Mouse (Mus musculus): ENCODE measurements around the gene Mcm5. TPM values are rescaled to one million over a fixed set of nuclear protein-coding genes. Genes with fewer than 3 reads are reported as not detected.

Gene Mcm5
- polyA plus RNA-seq, 1 experiment from 2014 or later: 106 TPM

- H3K27me3 ChIP-seq (replicated peaks; ENCODE audit: control insufficient read depth, insufficient read depth, low read length): no peaks in the 10 kb centered on the region
- no peak overlapping the region for H3K4me3 ChIP-seq (ENCODE audit: low read depth, low read length)
- H3K4me1 ChIP-seq (ENCODE audit: control insufficient read depth, insufficient read depth, low read length): 0 out of 2 replicates have a peak, but pooled peaks cover 5% of the 10 kb centered on the region
- no peak overlapping the region for H3K27ac ChIP-seq (replicated peaks; ENCODE audit: low read depth, low read length)
- no peak overlapping the region for H3K4me2 ChIP-seq (ENCODE audit: low read depth, low read length)
- H3K9ac ChIP-seq (ENCODE audit: low read depth, low read length): no peak overlapping the region
- ATAC-seq (ENCODE audit: low read depth): no peak
- no peak for DNase-seq (ENCODE audit: low spot score)
- H3K36me3 ChIP-seq (ENCODE audit: control insufficient read depth, insufficient read depth, low read length): no peaks in the 10 kb centered on the region
- no peaks in the 10 kb centered on the region for H3K9me3 ChIP-seq (ENCODE audit: control insufficient read depth, low read length)
These were observed 22.2 kb upstream of the Mcm5 start for GRCm38 (mm10) chr8:75087127-75087526.

- peak overlapping the region; percentile 70 for H3K27ac ChIP-seq (replicated peaks; ENCODE audit: low read depth, low read length)
- no peaks in the 10 kb centered on the region for H3K9me3 ChIP-seq (ENCODE audit: control insufficient read depth, low read length)
- DNase-seq (ENCODE audit: low spot score): peak; percentile 96
- H3K27me3 ChIP-seq (replicated peaks; ENCODE audit: control insufficient read depth, insufficient read depth, low read length): no peaks in the 10 kb centered on the region
- peak; percentile 55 for ATAC-seq (ENCODE audit: low read depth)
- WGBS: 19% methylated on average over 6 of the region's 6 CpGs
- H3K9ac ChIP-seq (ENCODE audit: low read depth, low read length): peak overlapping the region; percentile 46
- peak overlapping the region; percentile 11 for H3K4me3 ChIP-seq (ENCODE audit: low read depth, low read length)
- peaks cover 10% of the 10 kb centered on the region; the same call in 1 of the 2 replicates for H3K4me1 ChIP-seq (ENCODE audit: control insufficient read depth, insufficient read depth, low read length)
- no peaks in the 10 kb centered on the region for H3K36me3 ChIP-seq (ENCODE audit: control insufficient read depth, insufficient read depth, low read length)
- H3K4me2 ChIP-seq (ENCODE audit: low read depth, low read length): peak overlapping the region; percentile 42
These were observed 20.1 kb upstream of the Mcm5 start for GRCm38 (mm10) chr8:75088989-75089881.

DNA sequence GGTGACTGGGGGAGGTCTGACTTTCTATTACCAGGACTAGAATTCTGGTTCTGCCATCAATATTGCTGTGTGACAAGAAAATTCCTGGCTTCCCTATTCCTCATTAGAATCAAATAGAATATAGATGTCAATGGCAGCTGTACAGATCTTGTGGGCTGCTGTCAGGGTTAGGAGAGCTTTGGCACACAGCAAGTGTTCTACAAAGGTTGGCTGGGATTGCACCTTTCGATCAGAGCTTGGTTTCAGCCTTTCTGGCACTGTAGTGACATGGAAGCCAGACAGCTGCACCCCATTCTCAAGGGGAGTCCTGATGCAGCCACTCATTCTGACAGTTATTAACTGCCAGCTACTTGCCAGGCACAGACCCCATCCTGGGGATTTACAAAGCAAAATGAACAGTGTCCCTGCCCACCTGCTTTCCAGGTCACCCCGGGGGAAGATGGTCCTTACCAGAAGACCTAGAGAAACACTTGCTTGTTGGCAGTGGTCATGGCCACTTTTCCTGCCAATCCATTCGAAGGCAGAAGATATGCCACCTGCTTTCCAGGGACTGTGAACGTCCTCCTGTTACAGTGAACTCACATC, 18.5 kb upstream of the Mcm5 start:
- H3K4me2 ChIP-seq (ENCODE audit: low read depth, low read length): no peak overlapping the region
- H3K27me3 ChIP-seq (replicated peaks; ENCODE audit: control insufficient read depth, insufficient read depth, low read length): no peaks in the 10 kb centered on the region
- no peak for DNase-seq (ENCODE audit: low spot score)
- no peaks in the 10 kb centered on the region for H3K9me3 ChIP-seq (ENCODE audit: control insufficient read depth, low read length)
- H3K4me3 ChIP-seq (ENCODE audit: low read depth, low read length): no peak overlapping the region
- H3K27ac ChIP-seq (replicated peaks; ENCODE audit: low read depth, low read length): no peak overlapping the region
- no peak for ATAC-seq (ENCODE audit: low read depth)
- no peak overlapping the region for H3K9ac ChIP-seq (ENCODE audit: low read depth, low read length)
- WGBS: 83% methylated on average over 4 of the region's 4 CpGs
- no peaks in the 10 kb centered on the region for H3K36me3 ChIP-seq (ENCODE audit: control insufficient read depth, insufficient read depth, low read length)
- H3K4me1 ChIP-seq (ENCODE audit: control insufficient read depth, insufficient read depth, low read length): peaks cover 10% of the 10 kb centered on the region; the same call in 1 of the 2 replicates

GRCm38 (mm10) chr8:75093399-75094156, 15.8 kb upstream of the Mcm5 start, which contains the start of gene Hmox1:
Hmox1 (plus strand) TSS chr8:75093621.
- Histone ChIP-seq H3K9me3 (ENCODE audit: control insufficient read depth, low read length) (no peaks in the 10 kb centered on the region), H3K36me3 (ENCODE audit: control insufficient read depth, insufficient read depth, low read length) (peaks cover 10% of the 10 kb centered on the region; the same call in 1 of the 2 replicates), H3K4me2 (ENCODE audit: low read depth, low read length) (peak within 1 kb of the TSS; percentile 73), H3K27ac (replicated peaks; ENCODE audit: low read depth, low read length) (0 out of 2 replicates have a peak within 1 kb of the TSS, but pooled peaks have one; percentile 16), H3K27me3 (replicated peaks; ENCODE audit: control insufficient read depth, insufficient read depth, low read length) (no peaks in the 10 kb centered on the region), H3K4me1 (ENCODE audit: control insufficient read depth, insufficient read depth, low read length) (peaks cover 10% of the 10 kb centered on the region; the same call in 1 of the 2 replicates), H3K4me3 (ENCODE audit: low read depth, low read length) (peak within 1 kb of the TSS; percentile 48), H3K9ac (ENCODE audit: low read depth, low read length) (peak within 1 kb of the TSS; percentile 73)
- peak; percentile 96 for DNase-seq (ENCODE audit: low spot score)
- WGBS: under 1% methylated on average over 36 of the region's 36 CpGs
- ATAC-seq (ENCODE audit: low read depth): peak; percentile 94

GRCm38 (mm10) chr8:75102956-75103355, 6.4 kb upstream of the Mcm5 start:
- Histone ChIP-seq H3K4me3 (ENCODE audit: low read depth, low read length) (no peak overlapping the region), H3K4me2 (ENCODE audit: low read depth, low read length) (no peak overlapping the region), H3K36me3 (ENCODE audit: control insufficient read depth, insufficient read depth, low read length) (peaks cover 6% of the 10 kb centered on the region; the same call in 1 of the 2 replicates), H3K27me3 (replicated peaks; ENCODE audit: control insufficient read depth, insufficient read depth, low read length) (no peaks in the 10 kb centered on the region), H3K9ac (ENCODE audit: low read depth, low read length) (no peak overlapping the region), H3K4me1 (ENCODE audit: control insufficient read depth, insufficient read depth, low read length) (no peaks in the 10 kb centered on the region), H3K9me3 (ENCODE audit: control insufficient read depth, low read length) (no peaks in the 10 kb centered on the region), H3K27ac (replicated peaks; ENCODE audit: low read depth, low read length) (no peak overlapping the region)
- ATAC-seq (ENCODE audit: low read depth) (no peak), DNase-seq (ENCODE audit: low spot score) (no peak)
- 82% methylated on average over 4 of the region's 4 CpGs for WGBS

DNA sequence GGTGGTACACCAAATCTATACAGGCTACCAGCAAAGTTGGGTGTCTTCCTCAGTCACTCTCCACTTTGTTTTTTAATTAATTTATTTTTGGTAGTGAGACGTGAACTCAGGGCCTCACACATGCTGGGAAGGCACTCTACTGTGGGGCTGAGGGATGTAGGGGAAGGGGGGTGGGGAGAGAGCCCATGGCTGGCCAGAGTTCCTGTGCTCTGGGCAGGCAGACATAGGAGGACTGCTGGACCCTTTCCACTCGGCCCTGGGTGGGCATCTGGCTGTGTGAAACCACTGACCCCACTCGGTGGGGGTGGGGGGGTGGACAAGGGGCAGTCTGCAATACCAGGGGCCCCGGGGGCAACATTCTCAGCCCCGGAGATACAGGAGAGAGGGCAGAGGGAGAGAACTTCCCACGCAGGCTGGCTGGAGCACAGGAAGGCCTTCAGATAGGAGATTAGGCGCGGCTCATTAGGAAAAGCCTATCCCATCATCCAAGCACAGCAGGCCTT, 5.9 kb upstream of the Mcm5 start:
- no peak for ATAC-seq (ENCODE audit: low read depth)
- Histone ChIP-seq H3K9me3 (ENCODE audit: control insufficient read depth, low read length) (no peaks in the 10 kb centered on the region), H3K27ac (replicated peaks; ENCODE audit: low read depth, low read length) (no peak overlapping the region), H3K4me1 (ENCODE audit: control insufficient read depth, insufficient read depth, low read length) (no peaks in the 10 kb centered on the region; the same call in 1 of the 2 replicates), H3K4me2 (ENCODE audit: low read depth, low read length) (no peak overlapping the region), H3K9ac (ENCODE audit: low read depth, low read length) (no peak overlapping the region), H3K36me3 (ENCODE audit: control insufficient read depth, insufficient read depth, low read length) (0 out of 2 replicates have a peak, but pooled peaks cover 5% of the 10 kb centered on the region), H3K27me3 (replicated peaks; ENCODE audit: control insufficient read depth, insufficient read depth, low read length) (no peaks in the 10 kb centered on the region), H3K4me3 (ENCODE audit: low read depth, low read length) (no peak overlapping the region)
- DNase-seq (ENCODE audit: low spot score): no peak
- WGBS: 46% methylated on average over 8 of the region's 8 CpGs

GRCm38 (mm10) chr8:75108527-75109235, 688 bp upstream of the Mcm5 start:
- peaks cover 30% of the 10 kb centered on the region for H3K36me3 ChIP-seq (ENCODE audit: control insufficient read depth, insufficient read depth, low read length)
- DNase-seq (ENCODE audit: low spot score) (peak; percentile 88), ATAC-seq (ENCODE audit: low read depth) (peak; percentile 85)
- peak overlapping the region; percentile 72 for H3K4me3 ChIP-seq (ENCODE audit: low read depth, low read length)
- H3K9ac ChIP-seq (ENCODE audit: low read depth, low read length): peak overlapping the region; percentile 86
- H3K27me3 ChIP-seq (replicated peaks; ENCODE audit: control insufficient read depth, insufficient read depth, low read length): no peaks in the 10 kb centered on the region
- 2% methylated on average over 9 of the region's 9 CpGs for WGBS
- peaks cover 10% of the 10 kb centered on the region for H3K4me1 ChIP-seq (ENCODE audit: control insufficient read depth, insufficient read depth, low read length)
- no peaks in the 10 kb centered on the region for H3K9me3 ChIP-seq (ENCODE audit: control insufficient read depth, low read length)
- H3K27ac ChIP-seq (replicated peaks; ENCODE audit: low read depth, low read length): peak overlapping the region; percentile 88
- H3K4me2 ChIP-seq (ENCODE audit: low read depth, low read length): peak overlapping the region; percentile 64

Data from embryonic facial prominence, embryonic 14.5 days (tissue).